Mouse (Mus musculus) embryonic facial prominence, embryonic 14.5 days (tissue): ENCODE results near the gene Vmn1r23. TPM values are rescaled to one million over a fixed set of nuclear protein-coding genes. Genes with fewer than 3 reads are reported as not detected.
"Not testable (repeated sequence)": the region's sequence is repeated elsewhere in the genome, so short reads cannot be mapped to it uniquely, and the experiment has no call there.

Experiments used
- ATAC-seq: fragments of 200-750 bp; cut with Nextera tagmentation; 2 replicates; pipeline ENCODE4 v1.8.0; 2017; ENCODE audit warnings: low read depth, moderate number of reproducible peaks, moderate TSS enrichment
- DNase-seq: peaks from one replicate; pipeline ENCODE4 v3.0.0-alpha.2; 2015; ENCODE audit warnings: low spot score
- H3K27ac ChIP-seq: fragments of 300-500 bp; sonication (generic); replicated peaks from 2 replicates; pipeline ENCODE4 v1.5.1; 2014; ENCODE audit warnings: low read depth, mild to moderate bottlenecking, low read length, moderate library complexity
- H3K27me3 ChIP-seq: fragments of 300-500 bp; sonication (generic); replicated peaks from 2 replicates; pipeline ENCODE4 v1.6.1; 2014; ENCODE audit warnings: low read length; ENCODE audit not compliant: control insufficient read depth, insufficient read depth
- H3K36me3 ChIP-seq: fragments of 300-500 bp; sonication (generic); 2 replicates; pipeline ENCODE4 v1.6.1; 2014; ENCODE audit warnings: low read length, mixed read lengths; ENCODE audit not compliant: control insufficient read depth, insufficient read depth
- H3K4me1 ChIP-seq: fragments of 300-500 bp; sonication (generic); 2 replicates; pipeline ENCODE4 v1.6.1; 2014; ENCODE audit warnings: antibody characterized with exemption, low read length; ENCODE audit not compliant: control insufficient read depth, insufficient read depth
- H3K4me2 ChIP-seq: fragments of 300-500 bp; sonication (generic); 2 replicates; pipeline ENCODE4 v1.6.1; 2014; ENCODE audit warnings: low read depth, mild to moderate bottlenecking, low read length, moderate library complexity, mixed read lengths
- H3K4me3 ChIP-seq: fragments of 300-500 bp; sonication (generic); 2 replicates; pipeline ENCODE4 v1.5.1; 2014; ENCODE audit warnings: low read depth, mild to moderate bottlenecking, low read length
- H3K9ac ChIP-seq: fragments of 300-500 bp; sonication (generic); 2 replicates; pipeline ENCODE4 v1.6.1; 2014; ENCODE audit warnings: low read depth, mild to moderate bottlenecking, low read length, moderate library complexity, mixed read lengths
- H3K9me3 ChIP-seq: fragments of 300-500 bp; sonication (generic); 2 replicates; pipeline ENCODE4 v1.6.1; 2016; ENCODE audit warnings: low read length; ENCODE audit not compliant: control insufficient read depth
- WGBS: fragments of 180-500 bp; shearing (Covaris S2); extraction: QIAGEN DNeasy Blood & Tissue Kit; methylation state at CpG from one replicate; pipeline ENCODE4 v1.1.7; 2014; 5-methylcytosine and 5-hydroxymethylcytosine counted together
- polyA plus RNA-seq: library from polyadenylated mRNA; unstranded; fragments of >200 nt; fragmentation: Nextera tagmentation; extraction: Ambion mirVana; gene quantifications from 2 replicates; pipeline ENCODE4 v1.2.1, GENCODE M21; 2014

The Vmn1r23 gene
- not detected in 2 replicates for polyA plus RNA-seq

- Histone ChIP-seq H3K27me3 (no peaks in the 10 kb centered on the region), H3K27ac (no peak within 1 kb of the TSS), H3K36me3 (no peaks in the 10 kb centered on the region), H3K4me1 (no peaks in the 10 kb centered on the region), H3K9me3 (no peaks in the 10 kb centered on the region), H3K9ac (no peak within 1 kb of the TSS), H3K4me2 (no peak within 1 kb of the TSS), H3K4me3 (no peak within 1 kb of the TSS)
- DNase-seq (no peak), ATAC-seq (no peak)
- WGBS = 89% methylated on average over 1 of the region's 1 CpGs
These were observed at the start of gene Vmn1r23 for GRCm38 (mm10) chr6:57926738-57927137. TSS of gene Vmn1r23 (minus strand) at chr6:57926838.

GRCm38 (mm10) chr6:57961403-57961802, 34.8 kb upstream of the Vmn1r23 start, which contains the start of gene Vmn1r24:
TSS of gene Vmn1r24 (minus strand) at chr6:57961503.
- H3K27me3 ChIP-seq, H3K4me3 ChIP-seq, ATAC-seq, H3K36me3 ChIP-seq, H3K4me1 ChIP-seq, H3K9ac ChIP-seq, DNase-seq, H3K9me3 ChIP-seq, H3K4me2 ChIP-seq, H3K27ac ChIP-seq: not testable (repeated sequence)
- 75% methylated on average over 1 of the region's 1 CpGs for WGBS

GRCm38 (mm10) chr6:57907928-57908327, 18.7 kb downstream of the Vmn1r23 start, which contains the start of gene Vmn1r22:
TSS of gene Vmn1r22 (minus strand) at chr6:57908028.
- Histone ChIP-seq H3K36me3 (no peaks in the 10 kb centered on the region), H3K9ac (no peak within 1 kb of the TSS), H3K27me3 (no peaks in the 10 kb centered on the region), H3K9me3 (no peaks in the 10 kb centered on the region), H3K27ac (no peak within 1 kb of the TSS), H3K4me1 (no peaks in the 10 kb centered on the region), H3K4me2 (no peak within 1 kb of the TSS), H3K4me3 (no peak within 1 kb of the TSS)
- 82% methylated on average over 1 of the region's 1 CpGs for WGBS
- ATAC-seq = no peak
- no peak for DNase-seq

Other genes starting within 250 kb of the Vmn1r23 start
- gene Pyurf, start 234.8 kb downstream of the Vmn1r23 start, polyA plus RNA-seq = 13.1 and 14.3 TPM in 2 replicates
- 24.7 and 25.6 TPM in 2 replicates for gene Lancl2, start 224.3 kb downstream of the Vmn1r23 start, polyA plus RNA-seq
- gene Vopp1, start 101.7 kb downstream of the Vmn1r23 start, polyA plus RNA-seq = 25.2 and 26.6 TPM in 2 replicates
- gene Vmn1r21, start 76.5 kb downstream of the Vmn1r23 start, polyA plus RNA-seq = not detected in 2 replicates
- gene Vmn1r22, start 18.8 kb downstream of the Vmn1r23 start, polyA plus RNA-seq = not detected in 2 replicates
- gene Vmn1r24, start 34.7 kb upstream of the Vmn1r23 start, polyA plus RNA-seq = not detected in 2 replicates
- gene Vmn1r25, start 54.0 kb upstream of the Vmn1r23 start, polyA plus RNA-seq = not detected in 2 replicates
- gene Vmn1r26, start 88.3 kb upstream of the Vmn1r23 start, polyA plus RNA-seq = not detected in 2 replicates